Mouse (Mus musculus) thymus, adult 2 months (tissue): Measurements from ENCODE around the gene Rab40c.

Source experiments
- CTCF ChIP-seq: fragments of 200-500 bp; IDR thresholded peaks from 2 replicates; pipeline ENCODE4 v1.5.1; 2012; ENCODE audit warnings: mild to moderate bottlenecking, control low read depth, low read length, moderate library complexity, borderline replicate concordance; ENCODE audit not compliant: control insufficient read depth, poor library complexity, insufficient read depth; ENCODE audit errors: extremely low read depth
- POLR2A ChIP-seq: fragments of 200-500 bp; IDR thresholded peaks from 2 replicates; pipeline ENCODE4 v1.6.1; 2012; ENCODE audit warnings: mild to moderate bottlenecking, low read length, control low read depth, moderate library complexity; ENCODE audit not compliant: control insufficient read depth, poor library complexity, insufficient read depth; ENCODE audit errors: extremely low read depth

DNA sequence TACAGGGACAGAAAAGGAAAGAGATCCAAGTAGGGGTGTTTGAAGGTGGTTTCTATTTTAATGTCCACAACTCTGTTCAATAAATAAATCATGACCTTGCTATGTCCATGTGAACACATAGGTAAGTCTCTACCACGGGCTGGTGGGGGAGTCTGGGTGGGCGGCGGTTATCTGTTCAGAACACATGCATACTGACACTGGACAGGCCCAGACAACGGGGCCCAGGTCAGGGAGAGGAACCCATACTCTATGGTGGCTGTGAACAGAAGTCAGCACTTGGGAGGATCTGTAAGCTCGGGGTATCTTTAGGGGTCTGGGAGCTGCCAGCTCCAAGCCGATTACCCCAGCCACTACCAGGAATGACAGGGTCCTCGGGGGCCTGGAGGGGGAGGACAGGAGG lies 26.8 kb upstream of the Rab40c start:
- no peak for TF ChIP-seq CTCF
- TF ChIP-seq POLR2A: no peak
